Mouse (Mus musculus) stomach, embryonic 16.5 days (tissue): ENCODE measurements around the gene Lonp1. TPM values are rescaled to one million over a fixed set of nuclear protein-coding genes. Genes with fewer than 3 reads are reported as not detected.

Source experiments
- ATAC-seq: fragments of 200-750 bp; cut with Nextera tagmentation; 2 replicates; pipeline ENCODE4 v1.8.0; 2017; ENCODE audit warnings: moderate number of reproducible peaks, moderate TSS enrichment; ENCODE audit not compliant: insufficient read depth, low FRiP score
- H3K27ac ChIP-seq: fragments of 300-500 bp; sonication (generic); 2 replicates; pipeline ENCODE4 v1.5.1; 2014; ENCODE audit warnings: low read length
- H3K27me3 ChIP-seq: fragments of 300-500 bp; sonication (generic); 2 replicates; pipeline ENCODE4 v1.6.1; 2014; ENCODE audit warnings: low read length, control low read depth, mixed read lengths; ENCODE audit not compliant: control insufficient read depth, insufficient read depth
- H3K36me3 ChIP-seq: fragments of 300-500 bp; sonication (generic); 2 replicates; pipeline ENCODE4 v1.6.1; 2014; ENCODE audit warnings: low read length; ENCODE audit not compliant: control insufficient read depth, insufficient read depth
- H3K4me1 ChIP-seq: fragments of 300-500 bp; sonication (generic); 2 replicates; pipeline ENCODE4 v1.6.1; 2014; ENCODE audit warnings: low read length, control low read depth, mixed read lengths; ENCODE audit not compliant: control insufficient read depth, insufficient read depth
- H3K4me2 ChIP-seq: fragments of 300-500 bp; sonication (generic); 2 replicates; pipeline ENCODE4 v1.6.1; 2014; ENCODE audit warnings: low read depth, low read length, mixed read lengths
- H3K4me3 ChIP-seq: fragments of 300-500 bp; sonication (generic); replicated peaks from 2 replicates; pipeline ENCODE4 v1.5.1; 2014; ENCODE audit warnings: mild to moderate bottlenecking, low read length
- H3K9ac ChIP-seq: fragments of 300-500 bp; sonication (generic); 2 replicates; pipeline ENCODE4 v1.6.1; 2014; ENCODE audit warnings: low read length
- H3K9me3 ChIP-seq: fragments of 300-500 bp; sonication (generic); replicated peaks from 2 replicates; pipeline ENCODE4 v1.6.1; 2016; ENCODE audit warnings: low read length, control low read depth; ENCODE audit not compliant: control insufficient read depth
- WGBS: fragments of 180-500 bp; shearing (Covaris S2); extraction: QIAGEN DNeasy Blood & Tissue Kit; methylation state at CpG from one replicate; pipeline ENCODE4 v1.1.7; 2014; 5-methylcytosine and 5-hydroxymethylcytosine counted together
- polyA plus RNA-seq: library from polyadenylated mRNA; unstranded; fragments of >200 nt; fragmentation: Nextera tagmentation; extraction: Ambion mirVana; gene quantifications from 2 replicates; pipeline ENCODE4 v1.2.1, GENCODE M21; 2015

Gene Lonp1
- polyA plus RNA-seq, 1 experiment from 2014 or later = 42.9 TPM

GRCm38 (mm10) chr17:56663659-56664058, 37.0 kb upstream of the Lonp1 start:
- Histone ChIP-seq H3K27ac (no peak overlapping the region), H3K9ac (peak overlapping the region; percentile 57), H3K9me3 (no peaks in the 10 kb centered on the region), H3K27me3 (no peaks in the 10 kb centered on the region), H3K4me3 (peak overlapping the region; percentile 10), H3K36me3 (no peaks in the 10 kb centered on the region), H3K4me1 (peaks cover 11% of the 10 kb centered on the region; the same call in 1 of the 2 replicates), H3K4me2 (peak overlapping the region; percentile 43)
- ATAC-seq = no peak
- 53% methylated on average over 3 of the region's 3 CpGs for WGBS

- H3K27ac ChIP-seq = no peak overlapping the region
- ATAC-seq = no peak
- no peaks in the 10 kb centered on the region for H3K9me3 ChIP-seq
- H3K27me3 ChIP-seq = no peaks in the 10 kb centered on the region
- no peak overlapping the region for H3K4me3 ChIP-seq
- no peak overlapping the region for H3K9ac ChIP-seq
- no peak overlapping the region for H3K4me2 ChIP-seq
- H3K4me1 ChIP-seq = no peaks in the 10 kb centered on the region
- WGBS = 69% methylated on average over 6 of the region's 6 CpGs
- H3K36me3 ChIP-seq = no peaks in the 10 kb centered on the region
Observed at GRCm38 (mm10) chr17:56656171-56656570, 29.5 kb upstream of the Lonp1 start.

GRCm38 (mm10) chr17:56655311-56655710, 28.6 kb upstream of the Lonp1 start:
- Histone ChIP-seq H3K4me1 (no peaks in the 10 kb centered on the region), H3K27me3 (no peaks in the 10 kb centered on the region), H3K9me3 (no peaks in the 10 kb centered on the region), H3K9ac (no peak overlapping the region), H3K4me2 (no peak overlapping the region), H3K36me3 (no peaks in the 10 kb centered on the region), H3K4me3 (no peak overlapping the region), H3K27ac (no peak overlapping the region)
- no peak for ATAC-seq
- 81% methylated on average over 3 of the region's 3 CpGs for WGBS

GRCm38 (mm10) chr17:56654771-56655170, 28.1 kb upstream of the Lonp1 start:
- Histone ChIP-seq H3K27ac (no peak overlapping the region), H3K9ac (no peak overlapping the region), H3K36me3 (no peaks in the 10 kb centered on the region), H3K27me3 (no peaks in the 10 kb centered on the region), H3K4me1 (no peaks in the 10 kb centered on the region), H3K9me3 (no peaks in the 10 kb centered on the region), H3K4me2 (no peak overlapping the region), H3K4me3 (no peak overlapping the region)
- no peak for ATAC-seq
- WGBS = 66% methylated on average over 2 of the region's 2 CpGs

GRCm38 (mm10) chr17:56651801-56652200, 25.1 kb upstream of the Lonp1 start:
- Histone ChIP-seq H3K9me3 (no peaks in the 10 kb centered on the region), H3K27me3 (no peaks in the 10 kb centered on the region), H3K36me3 (no peaks in the 10 kb centered on the region), H3K9ac (no peak overlapping the region), H3K4me3 (no peak overlapping the region), H3K4me2 (no peak overlapping the region), H3K4me1 (no peaks in the 10 kb centered on the region), H3K27ac (no peak overlapping the region)
- WGBS = 26% methylated on average over 10 of the region's 10 CpGs
- no peak for ATAC-seq

- Histone ChIP-seq H3K9me3 (no peaks in the 10 kb centered on the region), H3K9ac (no peak overlapping the region), H3K4me1 (no peaks in the 10 kb centered on the region), H3K27ac (no peak overlapping the region), H3K4me3 (no peak overlapping the region), H3K4me2 (no peak overlapping the region), H3K36me3 (no peaks in the 10 kb centered on the region), H3K27me3 (no peaks in the 10 kb centered on the region)
- WGBS = 48% methylated on average over 12 of the region's 13 CpGs
- ATAC-seq = no peak
Observed at GRCm38 (mm10) chr17:56647546-56647945, 20.9 kb upstream of the Lonp1 start.

- ATAC-seq = no peak
- Histone ChIP-seq H3K4me3 (no peak overlapping the region), H3K4me1 (no peaks in the 10 kb centered on the region), H3K4me2 (no peak overlapping the region), H3K9ac (no peak overlapping the region), H3K36me3 (no peaks in the 10 kb centered on the region), H3K27ac (no peak overlapping the region), H3K9me3 (no peaks in the 10 kb centered on the region), H3K27me3 (no peaks in the 10 kb centered on the region)
- 74% methylated on average over 4 of the region's 4 CpGs for WGBS
Observed at GRCm38 (mm10) chr17:56643237-56643636, 16.6 kb upstream of the Lonp1 start.

- H3K9me3 ChIP-seq = no peaks in the 10 kb centered on the region
- no peaks in the 10 kb centered on the region for H3K4me1 ChIP-seq
- H3K4me2 ChIP-seq = no peak overlapping the region
- WGBS = 80% methylated on average over 6 of the region's 6 CpGs
- H3K27me3 ChIP-seq = no peaks in the 10 kb centered on the region
- no peak overlapping the region for H3K9ac ChIP-seq
- H3K27ac ChIP-seq = no peak overlapping the region
- no peak overlapping the region for H3K4me3 ChIP-seq
- no peak for ATAC-seq
- H3K36me3 ChIP-seq = no peaks in the 10 kb centered on the region
Observed at GRCm38 (mm10) chr17:56634023-56634422, 7.3 kb upstream of the Lonp1 start.

GRCm38 (mm10) chr17:56631807-56632206, 5.1 kb upstream of the Lonp1 start:
- H3K4me3 ChIP-seq = no peak overlapping the region
- H3K36me3 ChIP-seq = no peaks in the 10 kb centered on the region
- no peak for ATAC-seq
- H3K9me3 ChIP-seq = no peaks in the 10 kb centered on the region
- H3K4me2 ChIP-seq = no peak overlapping the region
- H3K9ac ChIP-seq = no peak overlapping the region; the same call in 1 of the 2 replicates
- peaks cover 7% of the 10 kb centered on the region; the same call in 1 of the 2 replicates for H3K4me1 ChIP-seq
- WGBS = 52% methylated on average over 4 of the region's 4 CpGs
- H3K27me3 ChIP-seq = no peaks in the 10 kb centered on the region
- no peak overlapping the region for H3K27ac ChIP-seq
